Mouse (Mus musculus): ENCODE data around the gene Hist1h4d.

- TF ChIP-seq CTCF (IDR thresholded peaks at IDR 0.05; ENCODE audit: insufficient read depth, low read depth, low read length), result no peak
- TF ChIP-seq POLR2A (IDR thresholded peaks at IDR 0.05; ENCODE audit: insufficient read depth, low read depth, low read length), result no peak
Measured at GRCm38 (mm10) chr13:23595622-23596372, 14.4 kb downstream of the Hist1h4d start.

Measured in olfactory bulb, adult 2 months (tissue).